Mouse (Mus musculus) ovary, adult 18-20 months (tissue): Measurements from ENCODE around the gene Nol8.

Source experiments
- DNase-seq: peaks from one replicate; pipeline ENCODE4 v3.0.0; 2022; ENCODE audit warnings: low spot score, mixed read lengths

Nol8 gene

GRCm38 (mm10) chr13:49652481-49653179 lies at the start of gene Nol8, which contains the start of gene Cenpp:
TSS of gene Nol8 (plus strand) at chr13:49653078.
TSS of gene Cenpp (minus strand) at chr13:49652785.
- DNase-seq, result peak; percentile 97

GRCm38 (mm10) chr13:49603603-49604002 lies 49.3 kb upstream of the Nol8 start:
- DNase-seq, result no peak

GRCm38 (mm10) chr13:49607714-49608113 lies 45.2 kb upstream of the Nol8 start, which contains the start of gene Ogn:
TSS of gene Ogn (plus strand) at chr13:49608046.
- no peak for DNase-seq

- no peak for DNase-seq
Observed at GRCm38 (mm10) chr13:49608589-49609322, 44.1 kb upstream of the Nol8 start.

- no peak for DNase-seq
Observed at GRCm38 (mm10) chr13:49617021-49617420, 35.9 kb upstream of the Nol8 start.

- DNase-seq, result no peak
Observed at GRCm38 (mm10) chr13:49618365-49618764, 34.5 kb upstream of the Nol8 start.

- no peak for DNase-seq
Observed at GRCm38 (mm10) chr13:49623216-49623615, 29.7 kb upstream of the Nol8 start.

- DNase-seq, result no peak
Observed at GRCm38 (mm10) chr13:49628167-49628566, 24.7 kb upstream of the Nol8 start.

- no peak for DNase-seq
Observed at GRCm38 (mm10) chr13:49629076-49629475, 23.8 kb upstream of the Nol8 start.

- DNase-seq, result no peak
Observed at GRCm38 (mm10) chr13:49639965-49640364, 12.9 kb upstream of the Nol8 start.

GRCm38 (mm10) chr13:49642650-49643049 lies 10.2 kb upstream of the Nol8 start:
- no peak for DNase-seq

- DNase-seq, result no peak
Observed at GRCm38 (mm10) chr13:49643669-49644362, 9.1 kb upstream of the Nol8 start.

- no peak for DNase-seq
Observed at GRCm38 (mm10) chr13:49644731-49645529, 7.9 kb upstream of the Nol8 start.

- DNase-seq, result no peak
Observed at GRCm38 (mm10) chr13:49646019-49646418, 6.9 kb upstream of the Nol8 start.

GRCm38 (mm10) chr13:49651136-49651535 lies 1.7 kb upstream of the Nol8 start:
- DNase-seq, result no peak

- DNase-seq, result no peak
Observed at GRCm38 (mm10) chr13:49651781-49652351, 1.0 kb upstream of the Nol8 start.

GRCm38 (mm10) chr13:49653180-49653541 lies 283 bp downstream of the Nol8 start:
- DNase-seq, result peak; percentile 30

GRCm38 (mm10) chr13:49677793-49678192 lies 24.9 kb downstream of the Nol8 start:
- DNase-seq, result no peak

GRCm38 (mm10) chr13:49681351-49682232 lies 28.7 kb downstream of the Nol8 start, which contains the start of gene Iars:
TSS of gene Iars (plus strand) at chr13:49682100.
- peak; percentile 96 for DNase-seq

GRCm38 (mm10) chr13:49682233-49682846 lies 29.5 kb downstream of the Nol8 start:
- DNase-seq, result no peak
